Mouse (Mus musculus): Measurements from ENCODE around the gene Grin2d. TPM values are rescaled to one million over a fixed set of nuclear protein-coding genes. Genes with fewer than 3 reads are reported as not detected.

The Grin2d gene
- polyA plus RNA-seq, 1 experiment: 21.1 TPM

- peaks cover 32% of the 10 kb centered on the region for H3K4me1 ChIP-seq (ENCODE audit: control insufficient read depth, insufficient read depth, low read length)
- H3K4me3 ChIP-seq (ENCODE audit: control insufficient read depth, low read depth, low read length): no peak overlapping the region
- TF ChIP-seq POLR2A (IDR thresholded peaks at IDR 0.05; ENCODE audit: control insufficient read depth, low read depth, low read length) (no peak), CTCF (IDR thresholded peaks at IDR 0.05; ENCODE audit: control insufficient read depth, insufficient read depth, insufficient replicate concordance, low read depth, low read length) (no peak)
- H3K27ac ChIP-seq (ENCODE audit: control insufficient read depth, insufficient read depth, low read depth, low read length): no peak overlapping the region
- H3K27me3 ChIP-seq (ENCODE audit: control insufficient read depth, insufficient read depth, low read length): no peaks in the 10 kb centered on the region
- H3K36me3 ChIP-seq (ENCODE audit: control insufficient read depth, insufficient read depth, low read length): no peaks in the 10 kb centered on the region
These were observed 95.9 kb downstream of the Grin2d start for GRCm38 (mm10) chr7:45782271-45782670.

Other genes starting within 250 kb of the Grin2d start
- gene Mamstr, start 238.4 kb downstream of the Grin2d start, polyA plus RNA-seq (2012; rRNA removed): 0.74 and 1.3 TPM in 2 replicates
- gene Fut2, start 212.0 kb downstream of the Grin2d start, polyA plus RNA-seq (2012; rRNA removed): 0.37 and 0.42 TPM in 2 replicates
- 6.5 and 10.8 TPM in 2 replicates for gene Ntn5, start 194.4 kb downstream of the Grin2d start, polyA plus RNA-seq (2012; rRNA removed)
- 61.0 and 71.6 TPM in 2 replicates for gene Sec1, start 184.0 kb downstream of the Grin2d start, polyA plus RNA-seq (2012; rRNA removed)
- 2.3 and 3.3 TPM in 2 replicates for gene Car11, start 178.5 kb downstream of the Grin2d start, polyA plus RNA-seq (2012; rRNA removed)
- gene Dbp, start 173.3 kb downstream of the Grin2d start, polyA plus RNA-seq (2012; rRNA removed): 11.2 and 12.9 TPM in 2 replicates
- gene Rpl18, start 162.9 kb downstream of the Grin2d start, polyA plus RNA-seq (2012; rRNA removed): 517 and 652 TPM in 2 replicates
- 33.4 and 34.6 TPM in 2 replicates for gene Sphk2, start 160.4 kb downstream of the Grin2d start, polyA plus RNA-seq (2012; rRNA removed)
- gene Fam83e, start 157.2 kb downstream of the Grin2d start, polyA plus RNA-seq (2012; rRNA removed): 145 and 176 TPM in 2 replicates
- gene Spaca4, start 152.6 kb downstream of the Grin2d start, polyA plus RNA-seq (2012; rRNA removed): 589 and 614 TPM in 2 replicates
- gene Lmtk3, start 94.6 kb downstream of the Grin2d start, polyA plus RNA-seq (2012; rRNA removed): 23.1 and 26.1 TPM in 2 replicates
- gene Sult2b1, start 93.7 kb downstream of the Grin2d start, polyA plus RNA-seq (2012; rRNA removed): 8.8 and 9.5 TPM in 2 replicates
- 149 and 166 TPM in 2 replicates for gene Cyth2, start 63.8 kb downstream of the Grin2d start, polyA plus RNA-seq (2012; rRNA removed)
- gene Kcnj14, start 53.6 kb downstream of the Grin2d start, polyA plus RNA-seq (2012; rRNA removed): 0.06 and 0.11 TPM in 2 replicates
- 11.2 and 12.1 TPM in 2 replicates for gene Grwd1, start 47.4 kb downstream of the Grin2d start, polyA plus RNA-seq (2012; rRNA removed)
- 67.4 and 82.4 TPM in 2 replicates for gene Kdelr1, start 5.6 kb downstream of the Grin2d start, polyA plus RNA-seq (2012; rRNA removed)
- gene Syngr4, start 18.3 kb upstream of the Grin2d start, polyA plus RNA-seq (2012; rRNA removed): 758 and 764 TPM in 2 replicates
- gene Tmem143, start 18.6 kb upstream of the Grin2d start, polyA plus RNA-seq (2012; rRNA removed): 8.1 and 8.8 TPM in 2 replicates
- gene Emp3, start 43.0 kb upstream of the Grin2d start, polyA plus RNA-seq (2012; rRNA removed): 80.7 and 85.0 TPM in 2 replicates
- gene Ccdc114, start 45.7 kb upstream of the Grin2d start, polyA plus RNA-seq (2012; rRNA removed): 19.7 and 26.2 TPM in 2 replicates
- 0.67 and 1.0 TPM in 2 replicates for gene Abcc6, start 151.9 kb upstream of the Grin2d start, polyA plus RNA-seq (2012; rRNA removed)
- 48.7 and 49.8 TPM in 2 replicates for gene Nomo1, start 155.3 kb upstream of the Grin2d start, polyA plus RNA-seq (2012; rRNA removed)
- gene Kcnj11, start 222.4 kb upstream of the Grin2d start, polyA plus RNA-seq (2012; rRNA removed): 1.3 and 1.7 TPM in 2 replicates

All from testis, adult 2 months (tissue).